Mouse (Mus musculus) cerebellum, adult 9-11 months (tissue): ENCODE data around the gene Nhlrc1.

ENCODE experiments used
- DNase-seq: peaks from one replicate; pipeline ENCODE4 v3.0.0; 2022

The Nhlrc1 gene

DNA sequence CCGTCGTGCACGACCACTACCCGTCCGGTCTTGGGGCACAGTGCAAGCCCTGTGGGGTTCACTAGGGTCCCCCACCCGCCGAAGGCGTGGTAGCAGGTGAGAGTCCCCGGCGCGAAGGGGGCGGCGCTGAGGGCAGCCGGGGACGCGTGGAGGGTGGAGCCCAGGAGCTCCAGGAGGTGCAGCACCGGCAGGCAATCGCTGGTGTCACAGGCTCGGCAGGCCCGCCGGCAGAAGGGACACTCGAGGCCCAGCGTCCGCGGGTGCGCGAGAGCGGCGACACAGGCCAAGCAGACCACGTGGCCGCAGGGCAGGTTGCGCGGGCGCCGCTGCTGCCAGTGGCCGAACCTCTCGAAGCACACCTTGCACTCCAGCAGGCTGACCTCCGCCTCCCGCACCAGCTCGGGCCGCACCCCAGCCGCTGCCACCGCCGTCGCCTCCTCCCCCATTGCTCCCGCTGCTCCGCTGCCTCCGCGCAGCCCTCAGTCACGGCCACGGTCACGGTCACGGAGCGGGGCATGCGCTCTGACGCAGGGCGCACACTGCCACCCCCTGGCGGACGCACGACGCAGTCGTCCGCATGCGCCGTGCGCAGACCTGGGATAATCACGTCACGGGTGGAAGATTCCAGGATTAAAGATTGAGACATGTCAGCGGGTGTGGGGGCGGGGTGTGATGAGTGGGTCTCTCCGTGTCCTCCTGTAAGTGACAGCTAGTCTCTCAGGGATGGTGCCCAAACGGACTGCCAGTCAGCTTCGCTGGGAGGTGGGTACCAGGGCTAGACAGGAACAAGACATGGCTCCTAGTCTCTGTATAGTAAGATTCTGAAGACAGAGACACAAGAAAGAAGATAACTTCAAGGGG lies at the start of gene Nhlrc1:
Gene Nhlrc1, minus strand, starts transcription at position 517 of the 861 bp plus-strand sequence.
- peak; percentile 86 for DNase-seq

DNA sequence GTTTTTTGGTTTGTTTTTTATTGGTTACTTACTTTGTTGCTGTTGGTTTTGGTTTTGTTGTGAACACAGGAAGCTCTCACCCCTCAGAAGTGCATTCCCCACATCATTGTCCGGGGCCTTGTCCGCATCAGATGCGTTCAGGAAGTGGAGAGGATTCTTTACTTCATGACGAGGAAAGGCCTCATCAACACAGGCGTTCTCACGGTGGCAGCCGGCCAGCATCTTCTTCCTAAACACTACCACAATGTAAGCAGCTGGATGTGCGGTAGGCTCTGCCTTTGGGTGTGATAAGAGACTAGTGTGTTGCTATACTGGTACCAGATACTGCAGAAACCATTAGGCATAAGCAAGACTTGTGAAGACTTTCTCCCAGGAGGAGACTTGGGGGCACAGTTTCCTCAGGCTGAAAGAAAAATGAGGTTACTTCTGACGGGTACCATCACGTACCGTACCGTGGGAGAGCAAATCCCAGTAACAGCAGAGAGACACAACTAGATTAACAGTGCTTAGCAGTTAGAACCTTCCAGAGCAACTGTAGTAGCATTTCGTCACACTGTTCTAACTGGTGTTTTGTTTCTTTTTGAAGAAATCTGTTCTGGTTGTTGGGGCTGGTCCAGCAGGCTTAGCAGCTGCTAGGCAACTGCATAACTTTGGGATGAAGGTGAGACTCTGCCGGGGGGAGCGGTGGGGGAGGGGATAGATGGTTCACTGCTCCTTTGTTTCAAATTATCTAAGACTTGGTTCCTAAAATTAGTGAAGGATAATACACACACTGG lies 49.5 kb upstream of the Nhlrc1 start:
- no peak for DNase-seq

DNA sequence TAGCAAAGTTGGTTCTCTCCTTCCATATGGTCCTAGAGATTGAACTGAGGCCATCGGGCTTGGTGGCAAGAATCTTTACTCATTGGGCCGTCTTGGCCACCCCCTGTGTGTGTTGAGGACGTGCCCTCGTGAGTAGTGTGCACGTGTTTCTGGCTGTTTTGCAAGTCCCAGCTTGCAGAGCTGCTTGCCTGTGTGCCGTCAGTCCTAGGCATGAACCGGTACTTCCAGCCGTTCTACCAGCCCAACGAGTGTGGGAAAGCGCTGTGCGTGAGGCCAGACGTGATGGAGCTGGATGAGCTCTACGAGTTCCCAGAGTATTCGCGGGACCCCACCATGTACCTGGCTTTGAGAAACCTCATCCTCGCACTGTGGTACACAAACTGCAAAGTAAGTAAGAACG lies 48.1 kb upstream of the Nhlrc1 start:
- DNase-seq, result no peak

DNA sequence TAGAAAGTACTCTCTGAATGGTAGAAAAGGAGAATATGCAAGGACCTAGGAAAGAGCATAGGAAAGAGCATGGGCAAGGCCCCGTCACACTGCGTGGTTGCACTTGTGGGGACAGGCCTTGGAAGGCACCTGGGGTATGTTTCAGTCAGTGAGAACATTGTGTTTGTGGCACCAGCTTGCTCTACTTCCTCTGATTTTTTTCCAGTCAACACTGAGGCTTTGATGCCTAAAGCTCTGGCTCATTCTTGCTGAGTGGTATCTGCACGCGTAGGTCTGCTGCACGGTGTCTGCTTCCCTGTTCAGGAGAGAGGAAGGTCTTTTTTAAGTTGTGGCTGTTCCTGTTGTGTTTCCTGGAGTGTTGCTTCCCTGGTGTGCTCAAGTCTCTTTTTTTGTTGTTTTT lies 42.1 kb upstream of the Nhlrc1 start:
- no peak for DNase-seq

DNA sequence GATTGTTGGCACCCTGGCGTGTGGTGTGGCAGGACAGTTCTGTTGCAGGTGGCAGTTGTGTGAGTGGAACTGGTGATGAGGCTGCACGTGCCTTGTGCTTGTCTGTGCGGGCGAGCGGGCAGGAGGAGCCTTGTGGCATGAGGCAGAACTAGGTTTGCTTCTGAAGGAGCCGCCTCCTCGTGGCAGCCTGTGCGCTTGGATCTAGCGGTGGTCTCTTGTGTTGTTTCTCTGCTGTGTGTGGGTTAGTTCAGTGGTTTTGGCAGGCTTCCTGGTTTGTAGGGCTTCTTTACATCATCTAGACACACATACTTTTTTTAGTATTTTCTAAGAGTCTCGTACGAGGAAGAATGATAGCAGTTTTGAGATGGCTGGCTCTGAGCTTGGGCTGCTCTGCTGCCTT lies 41.5 kb upstream of the Nhlrc1 start:
- DNase-seq, result no peak

DNA sequence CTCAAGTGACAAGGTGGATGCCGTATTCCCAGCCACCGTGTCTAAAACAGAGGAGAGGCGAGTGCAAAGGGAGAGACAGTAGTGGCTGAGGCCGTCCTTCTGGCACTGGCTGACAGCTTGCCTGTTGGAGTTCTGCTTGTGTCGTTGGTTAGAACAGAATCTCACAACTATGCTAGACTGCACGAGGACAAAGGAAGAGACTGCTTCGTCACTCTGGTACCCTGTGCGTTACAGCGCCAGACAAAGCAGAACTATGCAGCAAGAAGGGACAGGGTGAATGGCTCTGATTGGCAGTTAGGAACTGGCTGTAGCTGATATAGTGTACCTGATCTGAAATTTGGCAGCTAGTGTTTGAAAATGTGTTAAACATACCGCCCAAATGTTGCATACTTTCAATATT lies 39.3 kb upstream of the Nhlrc1 start:
- no peak for DNase-seq

DNA sequence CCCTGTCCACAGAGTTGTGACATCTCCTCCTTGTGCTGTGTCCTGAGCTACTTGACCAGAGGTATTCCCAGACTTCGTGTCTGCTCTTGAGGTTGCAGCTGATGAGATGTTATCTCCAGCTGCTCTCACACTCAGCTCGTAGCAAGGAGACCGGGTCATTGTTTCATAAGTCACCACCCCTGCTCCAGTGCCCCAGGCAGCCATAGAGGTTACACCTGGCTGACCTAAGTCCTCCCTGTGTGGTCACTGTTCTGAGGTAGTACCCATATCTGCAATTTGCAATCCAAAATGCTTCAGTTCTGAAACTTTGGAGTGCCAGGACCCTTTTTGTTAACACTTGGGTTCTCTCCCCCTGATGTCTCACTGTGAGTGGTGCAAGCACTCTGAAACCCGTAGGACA lies 35.4 kb upstream of the Nhlrc1 start:
- DNase-seq, result no peak

DNA sequence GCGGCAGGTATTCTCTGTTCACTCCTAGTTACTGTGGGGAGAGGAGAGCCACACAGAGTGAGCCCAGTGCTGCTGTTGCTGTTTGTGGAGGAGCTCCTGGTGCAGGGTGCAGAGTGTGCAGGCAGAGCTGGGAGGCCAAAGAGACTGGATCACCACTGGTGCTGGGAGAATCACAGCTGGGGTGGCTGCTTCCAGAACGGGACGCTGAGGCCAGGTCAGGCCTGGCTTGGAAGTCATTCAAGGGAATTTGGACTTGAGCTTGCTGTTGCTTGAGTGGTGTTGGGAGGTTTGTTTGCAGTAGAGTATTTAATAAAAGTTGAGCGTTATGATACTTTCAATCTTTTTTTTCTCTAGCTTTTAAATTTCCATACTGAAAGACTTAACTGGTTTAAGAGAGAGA lies 33.3 kb upstream of the Nhlrc1 start:
- DNase-seq, result no peak

DNA sequence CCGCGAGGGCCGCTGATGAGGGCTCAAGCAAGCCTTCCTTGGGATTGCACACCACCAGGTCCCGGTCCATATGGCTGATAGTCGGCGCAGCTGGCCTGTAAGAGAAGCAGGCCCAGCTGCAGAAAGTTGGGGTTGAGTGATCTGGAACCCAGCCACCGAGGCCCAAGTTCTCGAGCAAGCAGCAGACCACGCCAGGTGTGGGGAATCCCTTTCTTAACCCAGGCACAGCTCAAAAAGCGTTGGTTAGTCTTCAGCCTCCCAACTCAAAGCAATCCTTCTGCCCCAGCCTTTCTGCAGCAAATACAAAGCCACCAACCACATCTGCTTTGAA lies 29.9 kb upstream of the Nhlrc1 start, which contains the start of gene Tpmt:
Gene Tpmt, minus strand, starts transcription at position 121 of the 331 bp plus-strand sequence.
- no peak for DNase-seq

DNA sequence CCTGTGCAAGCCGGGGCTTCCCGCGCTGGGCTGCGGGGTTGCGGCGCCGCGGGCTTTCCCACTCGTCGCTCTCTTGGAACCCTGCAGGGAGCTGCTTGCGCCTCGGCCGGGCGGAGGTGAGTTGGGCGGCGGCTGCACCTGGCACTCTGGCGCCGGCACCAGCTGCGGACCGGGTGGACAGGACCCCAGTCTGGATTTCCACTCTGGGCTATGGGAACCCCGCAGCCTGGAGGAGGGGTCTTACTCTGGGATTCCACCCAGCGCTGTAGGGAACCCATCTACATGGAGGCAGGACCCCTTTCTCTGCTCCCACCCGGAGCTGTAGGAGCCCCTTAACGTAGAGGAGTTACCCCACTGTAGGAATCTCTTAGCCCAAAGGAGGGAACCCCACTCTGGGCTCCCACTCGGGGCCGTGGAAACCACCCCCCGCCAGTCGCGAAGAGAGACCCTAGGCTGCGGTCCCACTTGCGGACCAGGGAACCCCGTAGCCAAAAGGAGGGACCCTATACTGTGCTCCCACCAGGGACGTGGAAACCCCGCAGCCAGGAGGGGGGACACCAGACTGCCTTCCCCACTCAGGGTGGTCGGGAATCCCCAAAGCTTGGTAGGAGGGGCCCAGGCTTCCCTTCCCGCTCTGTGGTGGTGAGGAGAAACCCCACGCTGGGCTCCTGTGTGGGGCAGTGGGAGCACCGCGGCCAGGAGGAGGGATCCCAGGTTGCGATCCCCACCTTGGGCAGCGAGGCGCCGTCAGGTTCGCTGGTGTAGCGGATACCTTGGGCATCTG lies 29.4 kb upstream of the Nhlrc1 start:
- DNase-seq, result no peak

DNA sequence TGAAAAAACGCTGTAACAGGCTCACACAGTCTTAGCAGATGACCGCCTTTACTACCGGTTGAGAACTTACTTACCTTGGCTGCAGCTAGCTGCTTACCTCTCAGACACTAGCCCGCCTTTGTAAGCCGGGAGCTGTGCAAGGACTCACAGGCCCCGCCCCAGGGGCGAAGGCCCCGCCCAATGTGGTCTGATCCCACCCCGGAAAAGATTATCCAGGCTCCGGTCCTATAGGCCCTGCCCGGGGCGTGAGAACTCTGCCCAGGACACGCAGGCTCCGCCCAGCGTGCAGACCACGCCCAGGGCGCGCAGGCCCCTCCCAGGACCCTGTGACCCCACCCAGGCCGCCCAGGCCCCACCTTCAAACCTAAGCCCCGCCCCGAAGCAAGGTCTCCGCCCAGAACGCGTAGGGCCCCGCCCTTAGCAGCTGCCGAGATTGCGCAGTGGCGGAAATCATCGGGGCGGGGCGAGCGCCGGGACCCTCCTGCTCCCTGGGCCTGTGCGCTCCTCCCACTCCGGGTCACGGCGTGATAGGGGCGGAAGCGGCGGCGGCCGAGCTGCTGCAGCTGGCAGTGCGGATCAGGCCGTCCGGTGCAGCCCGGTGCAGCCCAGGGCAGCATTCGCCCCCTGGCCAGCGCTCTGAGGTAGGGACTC lies 28.5 kb upstream of the Nhlrc1 start, which contains the start of gene Kdm1b:
Gene Kdm1b, plus strand, starts transcription at position 470 of the 651 bp plus-strand sequence.
- peak; percentile 98 for DNase-seq

DNA sequence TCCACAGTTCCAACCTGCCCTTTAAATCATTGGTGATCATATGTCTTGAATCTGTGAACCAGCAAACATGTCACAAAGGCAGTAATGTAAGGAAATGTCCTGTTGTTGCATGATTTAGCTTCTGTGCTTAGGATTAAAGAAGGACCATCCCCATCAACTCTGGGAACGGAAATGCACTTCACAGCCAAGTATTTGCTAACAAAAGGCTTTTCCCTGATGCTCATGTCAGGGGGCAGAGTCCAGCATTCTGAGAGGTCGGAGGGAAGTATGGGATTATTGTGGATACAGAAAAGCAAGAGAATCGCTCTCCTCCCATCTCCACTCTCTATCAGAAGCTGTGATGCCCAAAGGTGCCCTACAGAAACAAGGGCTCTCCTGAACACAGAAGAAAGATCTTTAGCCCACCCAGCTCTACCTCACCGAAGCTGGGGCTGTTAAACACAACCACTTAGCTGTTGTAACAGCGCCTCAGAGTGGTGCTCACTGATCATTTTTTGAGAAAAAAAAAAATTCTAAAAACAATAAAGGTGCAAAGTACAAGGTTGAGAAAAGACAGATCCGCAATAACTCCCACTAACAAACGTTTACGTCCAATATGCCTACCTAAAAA lies 27.5 kb upstream of the Nhlrc1 start:
- DNase-seq, result peak; percentile 26

DNA sequence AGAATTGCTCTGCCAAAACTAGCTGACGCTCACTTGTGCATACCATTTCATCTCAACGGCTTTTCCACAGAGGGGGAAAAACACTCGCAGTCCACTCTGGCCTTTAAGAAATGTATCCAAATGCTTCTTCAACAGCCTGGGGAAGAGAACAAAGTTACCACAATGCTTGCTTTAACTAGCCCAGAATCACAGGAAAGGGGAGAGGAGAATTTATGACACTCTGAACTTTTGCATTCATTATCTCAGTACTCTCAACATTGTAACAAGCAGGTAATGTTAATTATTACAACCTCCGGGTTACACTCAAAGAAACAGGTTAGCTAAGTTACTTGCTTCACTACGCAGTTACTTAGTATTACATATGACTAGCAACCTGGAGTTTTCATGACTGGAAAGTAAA lies 25.4 kb upstream of the Nhlrc1 start:
- DNase-seq, result no peak

DNA sequence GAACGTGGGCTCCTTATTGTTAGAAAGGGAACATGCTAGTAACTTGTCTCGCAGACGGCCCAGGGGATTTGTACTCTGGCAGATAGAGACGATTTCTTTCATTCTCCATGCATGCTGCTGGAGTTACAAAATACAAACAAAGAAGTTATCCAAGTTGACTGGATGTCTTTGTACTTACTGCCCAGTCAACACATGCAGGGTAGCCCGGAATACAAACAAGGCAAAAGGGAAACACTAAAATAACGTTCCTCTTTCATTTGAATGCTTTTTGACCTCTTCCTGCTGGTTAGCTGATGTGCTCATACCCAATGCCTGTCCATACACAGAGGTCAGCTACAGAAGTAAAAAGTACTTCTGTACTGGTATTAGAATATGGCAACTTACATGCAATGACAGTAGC lies 23.3 kb upstream of the Nhlrc1 start:
- DNase-seq, result no peak

DNA sequence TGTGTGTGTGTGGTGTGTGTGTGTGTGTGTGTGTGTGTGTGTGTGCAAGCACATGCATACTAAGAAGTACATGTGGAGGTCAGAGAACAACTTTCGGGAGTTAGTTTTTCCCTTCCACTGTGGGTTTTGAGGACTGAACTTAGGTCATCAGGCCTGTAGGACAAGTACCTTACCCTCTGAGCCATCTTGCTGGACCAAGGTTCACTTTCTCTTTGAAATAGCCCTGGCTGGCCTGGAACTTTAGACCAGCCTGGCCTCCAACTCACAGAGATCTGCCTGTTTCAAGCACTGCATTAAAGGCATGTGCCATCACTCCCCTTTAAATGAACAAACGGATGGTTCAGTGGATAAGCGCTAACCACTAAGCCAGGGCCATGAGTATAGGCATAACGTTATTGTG lies 19.0 kb upstream of the Nhlrc1 start:
- no peak for DNase-seq

DNA sequence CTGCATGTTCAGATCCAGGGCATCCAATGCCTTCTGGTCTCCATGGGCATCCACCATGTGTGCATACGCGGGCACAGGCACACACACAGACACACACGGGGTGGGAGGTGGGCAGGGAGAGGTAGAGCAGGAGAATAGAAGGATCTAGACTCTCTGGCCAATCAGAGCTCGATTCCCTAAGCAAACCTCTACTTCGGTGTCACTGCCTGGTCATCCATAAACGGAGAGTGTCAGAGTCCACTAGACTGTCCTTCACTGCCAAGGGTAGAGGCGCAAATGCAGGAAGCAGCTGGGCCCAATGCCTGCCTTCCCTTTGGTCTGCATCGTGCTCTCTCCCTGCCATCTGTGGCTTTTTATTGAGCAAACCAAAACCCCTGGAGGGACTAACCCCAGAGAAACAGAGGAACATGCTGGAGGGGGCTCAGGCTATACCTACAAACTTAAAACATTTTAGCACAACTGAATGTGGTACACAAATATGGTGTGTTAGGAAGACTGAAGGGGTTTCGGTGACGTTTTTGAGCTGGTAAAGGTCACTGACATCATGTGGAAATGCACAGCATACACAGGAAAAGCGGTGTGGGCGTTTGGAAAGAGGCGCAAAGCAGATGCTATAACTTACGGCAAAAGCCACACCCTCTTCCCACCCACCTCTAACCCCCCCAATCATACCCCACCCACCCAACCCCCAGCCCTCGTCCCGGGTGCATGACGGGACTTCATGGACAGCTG lies 15.9 kb upstream of the Nhlrc1 start:
- DNase-seq, result no peak

DNA sequence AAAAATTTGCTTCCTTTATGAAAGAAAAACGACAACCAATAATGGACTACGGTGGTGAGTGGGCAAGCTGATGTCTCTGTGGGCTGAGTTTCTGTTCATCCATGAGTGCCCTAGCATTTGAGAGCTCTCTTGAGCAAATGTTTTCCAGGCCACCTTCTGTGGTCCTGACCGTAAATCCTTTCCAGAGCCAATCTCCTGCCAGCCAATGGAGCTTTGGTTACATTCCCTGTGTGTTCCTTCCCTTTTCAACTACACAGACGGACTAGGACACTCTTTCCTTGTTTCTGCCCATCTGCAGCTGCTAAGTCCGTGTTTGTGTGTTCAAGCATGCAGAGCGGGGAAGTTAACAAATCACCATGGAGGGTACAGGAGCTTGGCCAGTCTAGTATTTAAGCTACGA lies 6.1 kb upstream of the Nhlrc1 start:
- no peak for DNase-seq

DNA sequence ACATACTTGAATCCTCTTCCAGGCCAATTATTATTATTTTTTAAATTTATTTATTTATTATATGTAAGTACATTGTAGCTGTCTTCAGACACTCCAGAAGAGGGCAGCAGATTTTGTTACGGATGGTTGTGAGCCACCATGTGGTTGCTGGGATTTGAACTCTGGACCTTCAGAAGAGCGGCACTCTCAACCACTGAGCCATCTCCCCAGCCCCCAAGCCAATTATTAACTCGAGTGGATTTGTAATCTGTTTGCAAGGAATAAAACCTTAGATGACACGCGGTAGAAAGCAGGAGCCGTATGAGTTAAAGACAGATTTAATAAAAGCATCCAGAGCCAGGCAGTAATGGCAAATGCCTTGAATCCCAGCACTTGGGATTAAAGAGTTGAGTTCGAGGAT lies 5.1 kb upstream of the Nhlrc1 start:
- no peak for DNase-seq

DNA sequence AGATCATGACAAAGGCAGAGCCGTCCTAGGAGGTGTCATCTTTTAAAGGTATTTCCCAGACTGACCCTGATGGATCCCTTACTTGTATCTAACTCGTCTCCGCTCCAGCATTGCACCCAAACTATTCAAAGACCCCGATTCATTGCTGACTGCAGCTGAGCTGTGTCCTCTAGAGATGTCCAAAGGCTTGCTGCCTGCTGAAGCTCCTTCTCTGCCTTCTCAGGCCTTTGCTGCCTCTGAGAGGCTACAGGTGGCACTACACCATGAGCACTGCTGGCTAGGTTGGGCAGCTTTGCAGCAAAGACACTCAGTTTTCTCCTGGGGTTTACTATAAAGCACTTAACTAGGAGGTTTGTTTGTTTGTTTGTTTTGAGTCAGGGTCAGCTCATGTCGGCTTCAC lies 2.6 kb upstream of the Nhlrc1 start:
- DNase-seq, result peak; percentile 50

DNA sequence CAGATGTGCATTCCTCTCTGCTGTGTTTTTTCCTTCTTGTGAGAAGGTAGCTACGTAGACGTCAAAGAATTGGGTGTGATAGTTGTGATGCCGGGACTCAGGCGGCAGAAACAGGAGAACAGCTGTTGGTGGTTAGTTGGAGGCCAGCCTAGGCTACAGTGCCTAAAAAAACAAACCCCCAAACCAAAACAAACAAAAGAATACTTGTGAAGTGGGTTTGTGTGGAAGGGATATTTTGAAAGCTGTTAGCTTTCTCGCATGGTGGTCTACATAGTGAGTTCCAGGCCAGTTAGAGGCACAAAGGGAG lies 498 bp upstream of the Nhlrc1 start:
- no peak for DNase-seq

DNA sequence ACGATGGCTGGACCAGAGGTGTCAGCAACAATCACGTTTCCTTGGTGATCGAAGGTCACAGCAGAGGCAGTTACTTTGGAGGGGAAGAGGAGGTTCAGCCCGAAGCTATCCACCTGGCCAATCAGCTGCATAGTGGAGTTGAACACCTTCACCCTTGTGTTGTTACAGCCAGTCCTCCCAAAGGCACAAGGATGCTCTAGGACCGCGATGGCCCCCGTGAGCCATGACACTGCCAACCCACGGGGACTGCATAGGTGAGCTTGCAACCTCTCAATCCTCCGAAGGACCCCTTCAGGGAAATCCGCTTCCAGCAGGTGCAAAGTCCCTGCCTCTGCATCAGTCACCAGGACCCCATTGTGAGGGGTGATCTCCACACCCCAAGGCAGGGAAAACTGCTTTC lies 910 bp downstream of the Nhlrc1 start:
- peak; percentile 40 for DNase-seq

DNA sequence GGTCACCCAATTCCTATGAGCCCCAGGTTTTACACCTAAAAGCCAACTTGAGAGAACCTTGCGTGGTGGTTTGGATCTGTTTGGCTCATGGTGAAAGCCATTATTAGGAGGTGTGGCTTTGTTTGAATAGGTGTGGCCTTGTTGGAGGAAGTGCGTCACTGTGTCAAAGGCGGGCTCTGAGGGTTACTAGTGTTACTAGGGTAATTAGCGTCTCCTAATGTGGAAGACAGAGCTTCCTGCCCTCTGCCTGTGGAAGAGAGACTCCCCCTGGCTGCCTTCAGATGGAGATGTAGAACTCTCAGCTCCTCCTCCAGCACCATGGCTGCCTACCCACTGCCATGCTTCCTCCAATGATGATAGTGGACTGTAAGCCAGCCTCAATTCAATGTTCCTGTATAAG lies 13.1 kb downstream of the Nhlrc1 start:
- no peak for DNase-seq
